Mouse (Mus musculus) heart, embryonic 13.5 days (tissue): ENCODE results near the gene Poll. TPM values are rescaled to one million over a fixed set of nuclear protein-coding genes. Genes with fewer than 3 reads are reported as not detected.

Experiments used
- ATAC-seq: fragments of 200-750 bp; cut with Nextera tagmentation; 2 replicates; pipeline ENCODE4 v1.8.0; 2017; ENCODE audit warnings: moderate TSS enrichment; ENCODE audit not compliant: insufficient number of reproducible peaks, low FRiP score, low TSS enrichment; ENCODE audit errors: extremely low read depth
- H3K27ac ChIP-seq: fragments of 300-500 bp; sonication (generic); replicated peaks from 2 replicates; pipeline ENCODE4 v1.5.1; 2015; ENCODE audit warnings: moderate library complexity, mild to moderate bottlenecking, inconsistent platforms
- H3K27me3 ChIP-seq: fragments of 300-500 bp; sonication (generic); replicated peaks from 2 replicates; pipeline ENCODE4 v1.6.1; 2015; ENCODE audit warnings: mild to moderate bottlenecking, inconsistent platforms
- H3K36me3 ChIP-seq: fragments of 300-500 bp; sonication (generic); 2 replicates; pipeline ENCODE4 v1.6.1; 2015; ENCODE audit warnings: mild to moderate bottlenecking, inconsistent platforms
- H3K4me1 ChIP-seq: fragments of 300-500 bp; sonication (generic); 2 replicates; pipeline ENCODE4 v1.6.1; 2015; ENCODE audit warnings: inconsistent platforms
- H3K4me2 ChIP-seq: fragments of 300-500 bp; sonication (generic); 2 replicates; pipeline ENCODE4 v1.6.1; 2015; ENCODE audit warnings: inconsistent platforms, mild to moderate bottlenecking, moderate library complexity
- H3K4me3 ChIP-seq: fragments of 300-500 bp; sonication (generic); 2 replicates; pipeline ENCODE4 v1.5.1; 2015; ENCODE audit warnings: moderate library complexity, mild to moderate bottlenecking, inconsistent platforms
- H3K9ac ChIP-seq: fragments of 300-500 bp; sonication (generic); 2 replicates; pipeline ENCODE4 v1.6.1; 2015; ENCODE audit warnings: inconsistent platforms, mild to moderate bottlenecking, moderate library complexity
- H3K9me3 ChIP-seq: fragments of 300-500 bp; sonication (generic); 2 replicates; pipeline ENCODE4 v1.6.1; 2016; ENCODE audit warnings: inconsistent platforms
- WGBS: fragments of 180-500 bp; shearing (Covaris S2); methylation state at CpG from one replicate; pipeline ENCODE4 v1.1.7; 2015; ENCODE audit warnings: mixed read lengths; 5-methylcytosine and 5-hydroxymethylcytosine counted together
- polyA plus RNA-seq: library from polyadenylated mRNA; unstranded; fragments of >200 nt; fragmentation: Nextera tagmentation; extraction: Ambion mirVana; gene quantifications from 2 replicates; pipeline ENCODE4 v1.2.1, GENCODE M21; 2015

Gene Poll
- polyA plus RNA-seq, 1 experiment from 2014 or later = 13.2 TPM

DNA sequence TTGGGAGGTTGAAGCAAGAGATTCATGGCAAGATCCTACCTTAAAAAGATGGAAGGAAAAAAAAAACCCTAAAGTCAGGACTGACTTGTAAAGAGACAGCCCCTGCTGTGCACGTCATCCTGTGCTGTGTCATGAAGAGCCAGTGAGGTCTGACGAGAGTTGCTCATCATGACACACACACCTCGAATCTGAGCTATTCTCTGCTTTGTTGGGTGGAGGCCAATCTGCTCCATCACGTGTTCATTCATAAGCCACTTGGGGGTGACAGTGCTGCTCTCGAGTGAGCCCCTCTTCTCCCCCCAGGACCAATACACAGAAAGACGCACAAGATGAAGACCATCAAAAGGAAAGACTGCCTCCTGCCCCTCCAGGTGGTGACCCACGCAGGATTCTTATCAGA is 26.7 kb downstream of the Poll start:
- H3K9me3 ChIP-seq = no peaks in the 10 kb centered on the region
- no peak for ATAC-seq
- peaks cover 43% of the 10 kb centered on the region for H3K4me1 ChIP-seq
- no peak overlapping the region for H3K4me3 ChIP-seq
- no peak overlapping the region for H3K27ac ChIP-seq
- peaks cover 44% of the 10 kb centered on the region for H3K27me3 ChIP-seq
- peaks cover 11% of the 10 kb centered on the region for H3K36me3 ChIP-seq
- H3K4me2 ChIP-seq = no peak overlapping the region
- WGBS = 57% methylated on average over 7 of the region's 7 CpGs
- no peak overlapping the region for H3K9ac ChIP-seq

- Histone ChIP-seq H3K36me3 (peaks cover 31% of the 10 kb centered on the region), H3K27me3 (peaks cover 27% of the 10 kb centered on the region), H3K4me1 (peaks cover 52% of the 10 kb centered on the region), H3K4me3 (no peak overlapping the region), H3K9me3 (no peaks in the 10 kb centered on the region), H3K4me2 (no peak overlapping the region), H3K27ac (peak overlapping the region; percentile 77), H3K9ac (0 out of 2 replicates have a peak overlapping the region, but pooled peaks have one; percentile 24)
- 42% methylated on average over 6 of the region's 6 CpGs for WGBS
- no peak; the same call in 1 of the 2 replicates for ATAC-seq
Measured at GRCm38 (mm10) chr19:45531554-45531953, 28.8 kb downstream of the Poll start.

- H3K4me1 ChIP-seq = peaks cover 52% of the 10 kb centered on the region
- no peak for ATAC-seq
- WGBS = 53% methylated on average over 15 of the region's 15 CpGs
- H3K36me3 ChIP-seq = peaks cover 42% of the 10 kb centered on the region
- no peak overlapping the region; the same call in none of the 2 replicates for H3K9ac ChIP-seq
- no peak overlapping the region for H3K4me3 ChIP-seq
- H3K27ac ChIP-seq = peak overlapping the region; percentile 77
- H3K4me2 ChIP-seq = no peak overlapping the region
- peaks cover 15% of the 10 kb centered on the region for H3K27me3 ChIP-seq
- no peaks in the 10 kb centered on the region for H3K9me3 ChIP-seq
Measured at GRCm38 (mm10) chr19:45530200-45530995, 29.9 kb downstream of the Poll start.

GRCm38 (mm10) chr19:45529294-45529693 is 31.0 kb downstream of the Poll start:
- 64% methylated on average over 5 of the region's 5 CpGs for WGBS
- H3K9ac ChIP-seq = peak overlapping the region; percentile 15
- H3K9me3 ChIP-seq = no peaks in the 10 kb centered on the region
- peaks cover 47% of the 10 kb centered on the region for H3K4me1 ChIP-seq
- peak overlapping the region; percentile 77 for H3K27ac ChIP-seq
- H3K4me2 ChIP-seq = no peak overlapping the region
- H3K4me3 ChIP-seq = no peak overlapping the region
- H3K36me3 ChIP-seq = peaks cover 53% of the 10 kb centered on the region
- H3K27me3 ChIP-seq = peaks cover 4% of the 10 kb centered on the region; the same call in 1 of the 2 replicates
- no peak for ATAC-seq

DNA sequence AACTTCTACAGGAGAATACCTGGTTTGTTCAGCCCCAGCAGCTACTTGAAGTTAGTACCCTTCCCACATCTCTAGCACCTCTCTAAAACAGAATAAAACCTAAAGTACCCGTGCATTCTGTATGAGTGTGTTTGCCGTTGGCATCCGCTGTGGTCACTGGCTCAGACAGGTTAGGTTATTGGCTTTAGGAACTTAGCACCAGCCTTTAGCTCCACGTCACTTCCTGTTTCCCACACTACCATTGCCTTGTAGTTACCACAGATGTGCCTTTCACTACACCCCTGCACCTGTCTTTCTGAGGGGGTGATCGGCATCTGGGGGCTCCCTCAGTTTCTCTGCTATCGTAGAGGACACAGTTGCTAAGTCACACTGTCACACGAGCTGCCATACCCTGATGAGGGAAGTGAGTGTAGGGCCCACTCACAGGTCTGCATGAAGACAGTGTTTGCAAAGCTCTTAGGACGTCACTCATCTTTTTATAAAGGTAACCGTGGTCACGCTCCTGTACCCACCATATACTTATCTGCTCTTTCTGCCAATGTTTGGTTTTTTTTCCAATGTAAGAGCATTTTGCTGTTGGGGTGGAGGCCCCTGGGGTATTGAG is 32.3 kb downstream of the Poll start:
- 89% methylated on average over 10 of the region's 10 CpGs for WGBS
- Histone ChIP-seq H3K9ac (0 out of 2 replicates have a peak overlapping the region, but pooled peaks have one; percentile 5), H3K4me1 (peaks cover 47% of the 10 kb centered on the region), H3K4me2 (no peak overlapping the region), H3K4me3 (no peak overlapping the region), H3K9me3 (no peaks in the 10 kb centered on the region), H3K27ac (no peak overlapping the region), H3K36me3 (peaks cover 66% of the 10 kb centered on the region), H3K27me3 (no peaks in the 10 kb centered on the region)
- no peak for ATAC-seq

DNA sequence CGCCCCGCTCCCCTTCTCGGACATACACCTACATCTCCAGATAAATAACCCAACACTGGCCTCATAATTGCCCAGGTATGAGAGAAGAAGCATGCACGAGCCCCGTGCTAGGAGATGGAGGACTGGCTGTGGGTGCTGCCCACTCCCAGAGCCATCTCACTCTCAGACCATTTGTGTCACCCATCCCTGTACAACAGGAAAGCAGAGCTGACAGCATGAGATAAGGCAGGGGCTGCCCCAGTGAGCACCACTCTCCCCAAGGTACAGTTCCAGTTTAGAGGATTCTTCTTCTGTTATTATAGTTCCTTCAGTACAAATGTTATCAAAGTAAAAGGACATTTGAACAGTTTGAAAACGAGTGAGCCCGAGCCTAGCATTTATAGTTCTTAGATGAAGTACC is 32.9 kb downstream of the Poll start:
- Histone ChIP-seq H3K36me3 (peaks cover 72% of the 10 kb centered on the region), H3K27me3 (no peaks in the 10 kb centered on the region), H3K27ac (no peak overlapping the region), H3K9me3 (no peaks in the 10 kb centered on the region), H3K4me1 (peaks cover 47% of the 10 kb centered on the region), H3K4me2 (no peak overlapping the region), H3K4me3 (no peak overlapping the region), H3K9ac (0 out of 2 replicates have a peak overlapping the region, but pooled peaks have one; percentile 14)
- 68% methylated on average over 7 of the region's 7 CpGs for WGBS
- ATAC-seq = no peak

- Histone ChIP-seq H3K4me2 (no peak overlapping the region), H3K36me3 (peaks cover 91% of the 10 kb centered on the region), H3K27ac (no peak overlapping the region), H3K4me3 (no peak overlapping the region), H3K9me3 (no peaks in the 10 kb centered on the region), H3K9ac (no peak overlapping the region), H3K27me3 (no peaks in the 10 kb centered on the region), H3K4me1 (peaks cover 3% of the 10 kb centered on the region)
- ATAC-seq = no peak
- 89% methylated on average over 12 of the region's 12 CpGs for WGBS
Measured at GRCm38 (mm10) chr19:45516264-45516663, 44.1 kb downstream of the Poll start.

DNA sequence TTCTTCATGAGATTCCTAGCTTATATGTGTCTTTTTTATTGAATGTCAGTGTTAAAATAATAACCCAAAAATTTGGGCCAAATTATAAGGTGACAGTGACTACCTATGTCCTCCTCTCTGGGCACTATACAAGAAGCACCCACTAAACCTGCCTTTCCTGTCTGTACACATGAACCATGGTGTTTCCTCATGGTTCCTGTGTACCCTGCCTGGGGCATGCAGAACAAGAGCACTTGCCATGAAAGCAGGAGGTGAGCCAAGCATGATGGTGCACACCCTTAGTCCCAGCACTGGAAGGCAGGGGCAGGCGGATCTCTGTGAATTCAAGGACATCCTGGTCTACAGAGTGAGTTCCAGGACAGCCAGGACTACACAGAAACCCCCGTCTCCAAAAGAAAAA is 45.0 kb downstream of the Poll start:
- ATAC-seq = no peak
- no peaks in the 10 kb centered on the region for H3K27me3 ChIP-seq
- H3K36me3 ChIP-seq = peaks cover 82% of the 10 kb centered on the region
- H3K9ac ChIP-seq = no peak overlapping the region
- no peaks in the 10 kb centered on the region for H3K9me3 ChIP-seq
- 86% methylated on average over 2 of the region's 2 CpGs for WGBS
- no peak overlapping the region for H3K27ac ChIP-seq
- peaks cover 3% of the 10 kb centered on the region for H3K4me1 ChIP-seq
- H3K4me2 ChIP-seq = no peak overlapping the region
- no peak overlapping the region for H3K4me3 ChIP-seq

- H3K4me1 ChIP-seq = peaks cover 22% of the 10 kb centered on the region
- no peak overlapping the region for H3K4me2 ChIP-seq
- 83% methylated on average over 4 of the region's 4 CpGs for WGBS
- no peak for ATAC-seq
- no peaks in the 10 kb centered on the region for H3K27me3 ChIP-seq
- no peaks in the 10 kb centered on the region for H3K9me3 ChIP-seq
- peaks cover 46% of the 10 kb centered on the region for H3K36me3 ChIP-seq
- no peak overlapping the region for H3K4me3 ChIP-seq
- H3K27ac ChIP-seq = no peak overlapping the region
- no peak overlapping the region for H3K9ac ChIP-seq
Measured at GRCm38 (mm10) chr19:45511406-45511805, 48.9 kb downstream of the Poll start.

DNA sequence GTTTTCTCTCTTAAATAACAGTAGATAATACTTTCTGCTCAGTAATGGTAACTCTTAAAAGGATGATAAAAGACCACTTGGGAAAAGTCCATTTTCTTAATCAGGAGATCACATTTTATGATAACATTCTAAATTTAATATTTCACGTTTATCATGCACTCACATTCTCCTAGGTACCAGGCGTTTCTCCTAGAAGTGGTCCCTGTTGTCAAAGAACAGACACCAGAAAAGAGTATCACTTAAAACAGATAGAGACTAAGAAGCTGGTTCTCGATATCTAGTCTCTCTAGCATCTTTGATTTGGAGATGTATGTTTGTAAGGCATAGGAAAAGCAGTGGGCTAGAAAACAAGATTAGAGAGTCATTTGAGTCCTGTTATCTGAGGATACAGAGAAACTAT is 49.7 kb downstream of the Poll start:
- no peak for ATAC-seq

DNA sequence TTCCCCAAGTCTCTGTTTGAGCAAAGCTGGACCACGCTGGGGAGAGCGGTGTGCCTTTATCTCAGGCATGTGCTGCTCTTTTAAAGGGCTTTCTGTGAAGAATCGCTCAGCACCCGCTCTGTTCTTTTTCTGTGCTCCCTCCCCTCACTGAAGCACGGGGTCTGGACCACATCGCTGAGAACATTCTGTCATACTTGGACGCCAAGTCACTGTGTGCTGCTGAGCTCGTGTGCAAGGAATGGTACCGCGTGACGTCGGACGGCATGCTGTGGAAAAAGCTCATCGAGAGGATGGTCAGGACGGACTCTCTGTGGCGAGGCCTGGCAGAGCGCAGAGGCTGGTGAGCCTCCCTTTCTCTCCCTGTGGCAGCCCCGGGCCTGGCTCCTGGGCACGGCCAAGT is 52.8 kb downstream of the Poll start:
- H3K27me3 ChIP-seq = no peaks in the 10 kb centered on the region
- no peak overlapping the region for H3K9ac ChIP-seq
- H3K36me3 ChIP-seq = peaks cover 24% of the 10 kb centered on the region
- 44% methylated on average over 19 of the region's 19 CpGs for WGBS
- no peaks in the 10 kb centered on the region for H3K9me3 ChIP-seq
- no peak; the same call in 1 of the 2 replicates for ATAC-seq
- peaks cover 24% of the 10 kb centered on the region for H3K4me1 ChIP-seq
- peak overlapping the region; percentile 57 for H3K4me2 ChIP-seq
- H3K4me3 ChIP-seq = peak overlapping the region; percentile 24
- peak overlapping the region; percentile 80 for H3K27ac ChIP-seq

More for the DNA sequence above, 49.7 kb downstream of the Poll start:
- H3K9me3 ChIP-seq = no peaks in the 10 kb centered on the region
- peaks cover 24% of the 10 kb centered on the region for H3K4me1 ChIP-seq
- 66% methylated on average over 3 of the region's 3 CpGs for WGBS
- H3K36me3 ChIP-seq = peaks cover 39% of the 10 kb centered on the region
- no peak overlapping the region for H3K4me2 ChIP-seq
- H3K27me3 ChIP-seq = no peaks in the 10 kb centered on the region
- no peak overlapping the region for H3K27ac ChIP-seq
- H3K4me3 ChIP-seq = no peak overlapping the region
- no peak overlapping the region for H3K9ac ChIP-seq
